In the genomic region with DNA sequence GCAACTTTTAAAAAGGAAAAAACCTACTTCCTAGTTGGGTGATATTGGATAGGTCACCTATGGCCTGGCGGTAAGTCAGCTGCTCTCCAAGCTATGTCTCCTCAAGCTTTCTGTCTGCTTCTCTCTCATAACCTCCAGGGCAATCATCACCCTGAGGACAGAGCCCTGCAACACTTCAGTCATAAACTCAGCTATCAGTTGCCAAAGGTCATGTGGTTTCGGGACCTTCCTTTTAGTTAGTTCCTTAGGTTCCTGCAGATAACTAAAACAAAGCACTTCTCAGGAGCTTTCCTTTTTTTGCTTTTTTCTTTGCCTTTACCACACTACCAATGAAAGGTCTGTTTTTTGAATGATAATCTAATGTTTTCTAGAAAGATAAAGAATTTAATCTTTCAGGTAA, we compare ENCODE assay signal across 1 mouse cellular context.
TF ChIP-seq lines count a peak whose summit lies in the region.

No protein-coding gene starts in this region.

TF ChIP-seq in MEL, 35 proteins besides CTCF, POLR2A, EP300 and RAD21 (continued from another document):
- 0 out of 4 replicates have a peak, but pooled peaks of 1 of the 2 experiments have one; percentile 13 for TF ChIP-seq USF2 (IDR thresholded peaks at IDR 0.05; ENCODE audit: borderline replicate concordance in 1 of 2, insufficient read depth in 1 of 2, low read depth in 1 of 2, low read length in 2 of 2)
- no peak for TF ChIP-seq E2F4 (IDR thresholded peaks at IDR 0.05; ENCODE audit: borderline replicate concordance, low read depth, low read length)
- no peak for TF ChIP-seq MAX (IDR thresholded peaks at IDR 0.05; ENCODE audit: low read length)
- TF ChIP-seq TBP (IDR thresholded peaks at IDR 0.05; ENCODE audit: low read depth, low read length), result 0 out of 2 replicates have a peak, but pooled peaks have one; percentile 29
- peak; percentile 68 for TF ChIP-seq RCOR1 (IDR thresholded peaks at IDR 0.05; ENCODE audit: low read depth, low read length)
- peak; percentile 39; the same call in 1 of the 2 replicates for TF ChIP-seq ZNF384 (IDR thresholded peaks at IDR 0.05; ENCODE audit: low read depth, low read length)
